Mouse (Mus musculus) midbrain, embryonic 10.5 days (tissue): ENCODE data around the gene Pparg. TPM values are rescaled to one million over a fixed set of nuclear protein-coding genes. Genes with fewer than 3 reads are reported as not detected.

Experiments
- DNase-seq: peaks from one replicate; pipeline ENCODE4 v3.0.0-alpha.2; 2017; ENCODE audit warnings: low spot score
- H3K27ac ChIP-seq: fragments of 300-500 bp; sonication (generic); replicated peaks from 2 replicates; pipeline ENCODE4 v1.5.1; 2016; ENCODE audit warnings: mild to moderate bottlenecking
- H3K27me3 ChIP-seq: fragments of 300-500 bp; sonication (generic); 2 replicates; pipeline ENCODE4 v1.6.1; 2016; ENCODE audit warnings: low read depth, mild to moderate bottlenecking; ENCODE audit not compliant: poor library complexity, severe bottlenecking
- H3K36me3 ChIP-seq: fragments of 300-500 bp; sonication (generic); 2 replicates; pipeline ENCODE4 v1.6.1; 2016; ENCODE audit warnings: mild to moderate bottlenecking, moderate library complexity
- H3K4me1 ChIP-seq: fragments of 300-500 bp; sonication (generic); 2 replicates; pipeline ENCODE4 v1.6.1; 2016
- H3K4me3 ChIP-seq: fragments of 300-500 bp; sonication (generic); 2 replicates; pipeline ENCODE4 v1.5.1; 2016; ENCODE audit warnings: mild to moderate bottlenecking, moderate library complexity
- H3K9me3 ChIP-seq: fragments of 300-500 bp; sonication (generic); replicated peaks from 2 replicates; pipeline ENCODE4 v1.6.1; 2016; ENCODE audit warnings: mild to moderate bottlenecking
- WGBS: fragments of 180-500 bp; shearing (Covaris S2); methylation state at CpG from one replicate; pipeline ENCODE4 v1.1.7; 2016; 5-methylcytosine and 5-hydroxymethylcytosine counted together
- polyA plus RNA-seq: library from polyadenylated mRNA; unstranded; fragments of >200 nt; fragmentation: Nextera tagmentation; extraction: Ambion mirVana; gene quantifications from 2 replicates; pipeline ENCODE4 v1.2.1, GENCODE M21; 2016

The Pparg gene
- 0.06 TPM in 1 of 2 replicates, not detected in the other for polyA plus RNA-seq

DNA sequence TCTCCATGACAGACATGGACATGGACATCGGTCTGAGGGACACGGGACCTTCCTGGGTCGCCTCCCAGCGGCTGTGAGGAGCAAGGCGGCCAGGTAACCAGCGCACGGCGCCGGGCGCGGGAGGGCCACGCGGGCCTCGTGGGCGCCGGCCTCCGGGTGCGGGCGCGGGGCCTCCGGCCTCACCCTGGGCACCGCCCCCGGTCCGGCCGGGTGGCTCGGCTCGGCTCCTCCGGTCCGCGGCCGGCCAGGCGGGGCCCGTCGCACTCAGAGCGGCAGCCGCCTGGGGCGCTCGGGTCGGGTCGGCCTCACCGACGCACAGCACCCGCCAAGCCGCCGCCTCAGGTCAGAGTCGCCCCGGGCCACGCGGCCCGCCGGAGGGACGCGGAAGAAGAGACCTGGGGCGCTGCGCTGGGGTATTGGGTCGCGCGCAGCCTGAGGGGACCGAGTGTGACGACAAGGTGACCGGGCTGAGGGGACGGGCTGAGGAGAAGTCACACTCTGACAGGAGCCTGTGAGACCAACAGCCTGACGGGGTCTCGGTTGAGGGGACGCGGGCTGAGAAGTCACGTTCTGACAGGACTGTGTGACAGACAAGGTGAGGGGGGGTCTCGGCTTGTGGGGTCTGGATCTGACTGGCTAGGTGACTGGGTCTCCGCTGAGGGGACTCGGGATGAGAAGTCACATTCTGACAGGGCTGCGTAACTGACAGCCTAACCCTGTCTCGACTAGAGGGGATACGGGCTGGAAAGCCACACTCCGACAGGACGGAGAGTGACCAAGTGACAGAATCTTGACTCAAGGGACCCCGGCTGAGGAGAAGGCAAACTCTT, at the start of gene Pparg:
TSS of gene Pparg (plus strand) at position 176 of the 830 bp plus-strand sequence.
- under 1% methylated on average over 76 of the region's 76 CpGs for WGBS
- no peaks in the 10 kb centered on the region for H3K36me3 ChIP-seq
- H3K4me1 ChIP-seq, result peaks cover 17% of the 10 kb centered on the region
- peak; percentile 65 for DNase-seq
- H3K27ac ChIP-seq, result no peak within 1 kb of the TSS
- peak within 1 kb of the TSS; percentile 77 for H3K4me3 ChIP-seq
- H3K27me3 ChIP-seq, result peaks cover 49% of the 10 kb centered on the region
- peaks cover 8% of the 10 kb centered on the region for H3K9me3 ChIP-seq

GRCm38 (mm10) chr6:115312780-115313179, 48.0 kb upstream of the Pparg start:
- WGBS, result 75% methylated on average over 12 of the region's 12 CpGs
- DNase-seq, result no peak
- Histone ChIP-seq H3K27me3 (no peaks in the 10 kb centered on the region), H3K27ac (no peak overlapping the region), H3K9me3 (no peaks in the 10 kb centered on the region), H3K4me1 (peaks cover 10% of the 10 kb centered on the region), H3K4me3 (no peak overlapping the region), H3K36me3 (no peaks in the 10 kb centered on the region)

- WGBS, result 79% methylated on average over 9 of the region's 9 CpGs
- DNase-seq, result no peak
Observed at GRCm38 (mm10) chr6:115313235-115313738, 47.5 kb upstream of the Pparg start.

DNA sequence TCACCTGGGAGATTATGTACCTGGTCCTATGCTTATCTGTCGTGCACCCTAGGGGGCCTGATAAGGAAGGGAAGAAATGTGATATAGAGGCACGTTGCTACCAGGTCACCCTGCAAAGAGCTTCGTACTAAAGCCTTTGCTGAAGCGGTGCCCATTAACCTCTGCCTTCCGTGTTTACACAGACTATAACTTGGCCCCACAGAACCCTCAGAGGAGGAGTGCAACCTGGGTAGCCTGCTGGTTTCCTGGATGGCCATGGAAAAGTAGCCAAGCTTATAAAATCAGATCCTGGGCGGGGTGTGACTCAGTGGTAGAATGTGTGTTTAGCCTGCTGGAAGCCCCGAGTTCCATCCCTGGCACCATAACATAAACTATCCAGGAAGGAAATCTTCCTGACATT, 46.8 kb upstream of the Pparg start:
- Histone ChIP-seq H3K9me3 (no peaks in the 10 kb centered on the region), H3K27ac (no peak overlapping the region), H3K27me3 (no peaks in the 10 kb centered on the region), H3K4me3 (no peak overlapping the region), H3K4me1 (peaks cover 10% of the 10 kb centered on the region), H3K36me3 (no peaks in the 10 kb centered on the region)
- no peak for DNase-seq
- WGBS, result 77% methylated on average over 7 of the region's 7 CpGs

More at GRCm38 (mm10) chr6:115313235-115313738, 47.5 kb upstream of the Pparg start:
- no peaks in the 10 kb centered on the region for H3K27me3 ChIP-seq
- no peaks in the 10 kb centered on the region for H3K9me3 ChIP-seq
- H3K4me3 ChIP-seq, result no peak overlapping the region
- no peaks in the 10 kb centered on the region for H3K36me3 ChIP-seq
- H3K4me1 ChIP-seq, result peaks cover 10% of the 10 kb centered on the region
- no peak overlapping the region for H3K27ac ChIP-seq

GRCm38 (mm10) chr6:115315770-115316169, 45.0 kb upstream of the Pparg start:
- 94% methylated on average over 4 of the region's 4 CpGs for WGBS
- H3K4me3 ChIP-seq, result no peak overlapping the region
- H3K27ac ChIP-seq, result no peak overlapping the region
- H3K36me3 ChIP-seq, result no peaks in the 10 kb centered on the region
- no peak for DNase-seq
- H3K27me3 ChIP-seq, result no peaks in the 10 kb centered on the region
- no peaks in the 10 kb centered on the region for H3K9me3 ChIP-seq
- H3K4me1 ChIP-seq, result peaks cover 10% of the 10 kb centered on the region

GRCm38 (mm10) chr6:115316811-115317221, 43.9 kb upstream of the Pparg start:
- H3K36me3 ChIP-seq, result no peaks in the 10 kb centered on the region
- no peaks in the 10 kb centered on the region for H3K9me3 ChIP-seq
- H3K27ac ChIP-seq, result no peak overlapping the region
- no peaks in the 10 kb centered on the region for H3K27me3 ChIP-seq
- peaks cover 12% of the 10 kb centered on the region for H3K4me1 ChIP-seq
- no peak for DNase-seq
- 93% methylated on average over 11 of the region's 11 CpGs for WGBS
- no peak overlapping the region for H3K4me3 ChIP-seq

DNA sequence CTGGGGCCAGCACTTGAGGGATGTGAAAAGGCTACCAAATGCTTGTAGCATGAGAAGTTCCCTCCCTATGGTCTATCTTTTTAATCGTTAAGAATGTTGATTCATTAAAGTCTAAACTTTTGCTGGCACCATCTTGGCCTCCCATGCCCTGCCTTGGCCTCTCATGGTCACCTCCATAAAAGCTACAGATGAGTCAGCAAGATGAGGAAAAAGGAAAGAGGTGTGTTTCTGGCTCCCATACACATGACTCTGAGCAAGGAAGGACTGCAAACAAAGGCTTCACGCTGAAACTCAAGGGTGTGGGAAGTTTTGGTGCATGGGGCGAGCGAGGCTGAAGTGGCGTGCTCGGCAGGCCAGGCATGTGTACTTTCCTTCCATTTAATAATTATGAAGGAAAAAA, 41.9 kb upstream of the Pparg start:
- DNase-seq, result no peak

DNA sequence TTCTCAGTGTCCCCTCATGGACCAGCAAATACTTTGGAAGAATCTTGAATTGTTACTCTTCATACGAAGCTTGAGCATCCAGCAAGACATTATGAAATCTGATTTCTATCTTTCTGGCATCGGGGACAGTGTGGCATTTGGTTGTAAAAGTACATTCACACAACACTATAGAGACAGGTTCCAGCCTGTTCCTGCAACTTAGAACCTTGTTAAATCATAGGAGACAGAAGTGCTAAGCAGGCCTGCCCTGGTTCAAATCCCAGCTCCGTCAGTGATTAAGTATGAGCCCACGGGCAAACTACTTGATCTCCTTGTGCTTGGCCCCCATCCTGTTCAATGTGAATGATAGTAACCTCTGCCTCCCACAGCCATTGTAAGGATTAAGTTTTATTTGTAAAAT, 41.1 kb upstream of the Pparg start:
- no peak overlapping the region for H3K4me3 ChIP-seq
- H3K4me1 ChIP-seq, result peaks cover 10% of the 10 kb centered on the region
- H3K27me3 ChIP-seq, result no peaks in the 10 kb centered on the region
- WGBS, result 90% methylated on average over 4 of the region's 4 CpGs
- DNase-seq, result no peak
- H3K36me3 ChIP-seq, result no peaks in the 10 kb centered on the region
- H3K27ac ChIP-seq, result no peak overlapping the region
- H3K9me3 ChIP-seq, result no peaks in the 10 kb centered on the region

More for the DNA sequence above, 41.9 kb upstream of the Pparg start:
- no peak overlapping the region for H3K4me3 ChIP-seq
- H3K9me3 ChIP-seq, result no peaks in the 10 kb centered on the region
- H3K27ac ChIP-seq, result no peak overlapping the region
- H3K27me3 ChIP-seq, result no peaks in the 10 kb centered on the region
- no peaks in the 10 kb centered on the region for H3K36me3 ChIP-seq
- peaks cover 10% of the 10 kb centered on the region for H3K4me1 ChIP-seq
- 91% methylated on average over 6 of the region's 6 CpGs for WGBS

DNA sequence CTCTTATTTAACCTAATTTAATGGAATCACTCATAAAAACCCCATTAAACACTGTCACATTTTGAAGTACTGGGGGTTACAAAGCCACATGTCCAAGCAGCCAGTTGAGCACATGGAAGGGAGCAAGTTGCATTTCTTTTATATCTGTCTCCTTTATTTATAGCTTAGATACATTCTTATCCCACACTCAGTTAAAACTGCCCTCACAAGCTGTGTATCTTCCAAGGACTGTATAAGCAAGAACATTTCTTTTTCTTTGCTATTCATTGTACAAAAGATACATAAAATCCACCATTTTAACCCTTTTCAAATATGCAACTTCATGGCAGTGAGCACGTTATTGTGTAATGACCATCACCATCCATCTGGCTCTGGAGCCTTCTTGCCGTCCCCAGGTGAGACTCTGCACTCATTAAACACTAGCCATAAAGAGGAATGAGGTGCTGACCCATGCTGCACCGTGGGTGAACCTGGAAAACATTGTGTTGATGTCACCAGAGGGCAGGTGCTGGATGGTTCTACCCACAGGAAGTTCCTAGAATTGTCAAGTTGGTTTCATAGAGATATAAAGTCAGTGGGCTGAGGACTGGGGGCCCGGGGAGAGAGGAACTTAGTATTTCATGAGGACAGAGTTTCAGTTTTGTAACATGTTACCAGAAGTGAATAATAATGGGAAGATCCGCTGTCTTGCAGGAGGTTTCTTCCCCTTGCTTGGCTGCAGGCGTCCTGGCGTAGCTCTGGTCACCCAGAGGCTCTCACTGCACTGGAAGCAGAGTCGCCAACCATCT, 39.6 kb upstream of the Pparg start:
- 85% methylated on average over 8 of the region's 8 CpGs for WGBS
- no peaks in the 10 kb centered on the region for H3K27me3 ChIP-seq
- H3K36me3 ChIP-seq, result no peaks in the 10 kb centered on the region
- peaks cover 10% of the 10 kb centered on the region for H3K4me1 ChIP-seq
- H3K4me3 ChIP-seq, result no peak overlapping the region
- no peak for DNase-seq
- no peak overlapping the region for H3K27ac ChIP-seq
- H3K9me3 ChIP-seq, result no peaks in the 10 kb centered on the region

- WGBS, result 83% methylated on average over 6 of the region's 6 CpGs
- H3K4me1 ChIP-seq, result peaks cover 10% of the 10 kb centered on the region
- H3K27ac ChIP-seq, result no peak overlapping the region
- no peak for DNase-seq
- no peak overlapping the region for H3K4me3 ChIP-seq
- H3K27me3 ChIP-seq, result no peaks in the 10 kb centered on the region
- H3K9me3 ChIP-seq, result no peaks in the 10 kb centered on the region
- H3K36me3 ChIP-seq, result no peaks in the 10 kb centered on the region
Observed at GRCm38 (mm10) chr6:115321883-115322351, 38.8 kb upstream of the Pparg start.

GRCm38 (mm10) chr6:115322956-115323355, 37.8 kb upstream of the Pparg start:
- Histone ChIP-seq H3K4me1 (peaks cover 10% of the 10 kb centered on the region), H3K9me3 (peaks cover 2% of the 10 kb centered on the region; the same call in 1 of the 2 replicates), H3K36me3 (no peaks in the 10 kb centered on the region), H3K4me3 (no peak overlapping the region), H3K27ac (no peak overlapping the region), H3K27me3 (no peaks in the 10 kb centered on the region)
- no peak for DNase-seq
- WGBS, result 97% methylated on average over 5 of the region's 5 CpGs

GRCm38 (mm10) chr6:115330964-115331363, 29.8 kb upstream of the Pparg start:
- Histone ChIP-seq H3K27me3 (no peaks in the 10 kb centered on the region), H3K36me3 (no peaks in the 10 kb centered on the region), H3K4me1 (peaks cover 7% of the 10 kb centered on the region), H3K4me3 (no peak overlapping the region), H3K27ac (no peak overlapping the region), H3K9me3 (peaks cover 2% of the 10 kb centered on the region; the same call in 1 of the 2 replicates)
- DNase-seq, result no peak
